Mouse (Mus musculus) bone marrow, adult 2 months (tissue): ENCODE data around the gene Armc12.

Experiments
- CTCF ChIP-seq: fragments of 200-500 bp; IDR thresholded peaks from 2 replicates; pipeline ENCODE4 v1.5.1; 2011; ENCODE audit warnings: low read length, control low read depth; ENCODE audit not compliant: control insufficient read depth, insufficient read depth
- POLR2A ChIP-seq: fragments of 200-500 bp; IDR thresholded peaks from 2 replicates; pipeline ENCODE4 v1.6.1; 2011; ENCODE audit warnings: low read depth, mild to moderate bottlenecking, control low read depth, low read length, borderline replicate concordance; ENCODE audit not compliant: control insufficient read depth

- TF ChIP-seq CTCF, result peak; percentile 26; the same call in 1 of the 2 replicates
- no peak for TF ChIP-seq POLR2A
Measured at GRCm38 (mm10) chr17:28519827-28520226, 10.8 kb upstream of the Armc12 start.
